Mouse (Mus musculus): ENCODE results near the gene Carf. TPM values are rescaled to one million over a fixed set of nuclear protein-coding genes. Genes with fewer than 3 reads are reported as not detected.

Carf gene
- polyA plus RNA-seq, 1 experiment from 2014 or later: 5.1 TPM

DNA sequence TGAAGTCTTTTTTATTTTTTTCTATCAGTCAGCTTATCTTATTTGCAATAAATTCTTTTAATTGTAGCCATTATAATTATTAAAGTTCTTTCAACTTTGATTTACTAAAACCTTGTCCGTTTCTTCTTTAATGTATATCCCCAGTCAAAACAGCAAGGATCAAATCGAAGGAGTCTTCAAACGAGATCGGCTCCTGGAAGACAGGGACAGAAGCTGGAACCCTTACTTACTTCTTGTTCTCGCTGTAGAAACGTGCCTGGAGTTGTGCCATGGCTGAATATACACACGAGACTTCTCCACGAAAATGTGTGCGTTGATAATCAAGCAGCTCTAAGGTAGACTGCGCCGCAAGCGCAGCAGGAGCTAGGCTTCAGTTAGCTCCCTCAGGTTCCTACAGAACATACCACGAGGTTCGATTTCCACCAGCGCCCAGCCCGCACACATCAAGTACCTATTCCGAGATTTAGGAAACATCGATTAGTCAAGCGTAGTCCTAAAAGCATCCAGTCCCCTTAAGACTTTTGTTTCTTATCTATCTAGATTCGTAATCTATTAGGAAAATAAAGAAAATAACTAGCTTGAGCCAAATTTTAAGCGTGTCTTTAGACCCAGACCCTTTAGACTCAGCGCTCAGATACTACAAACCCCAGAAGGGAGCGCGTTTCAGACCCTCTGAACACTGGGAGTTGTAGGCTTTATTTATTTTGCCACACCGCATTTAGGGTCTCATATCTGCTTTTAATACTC, 597 bp upstream of the Carf start:
- Histone ChIP-seq H3K27ac (replicated peaks; ENCODE audit: low read depth, low read length) (peak overlapping the region; percentile 93; the same call in 1 of the 2 replicates), H3K4me3 (ENCODE audit: low read depth, low read length) (peak overlapping the region; percentile 89), H3K4me2 (ENCODE audit: low read depth, low read length) (peak overlapping the region; percentile 72), H3K9ac (replicated peaks; ENCODE audit: low read length) (peak overlapping the region; percentile 93), H3K27me3 (ENCODE audit: control insufficient read depth, insufficient read depth, low read length) (no peaks in the 10 kb centered on the region), H3K4me1 (ENCODE audit: control insufficient read depth, insufficient read depth, low read length) (no peaks in the 10 kb centered on the region), H3K9me3 (replicated peaks; ENCODE audit: control insufficient read depth, low read length) (no peaks in the 10 kb centered on the region), H3K36me3 (replicated peaks; ENCODE audit: control insufficient read depth, insufficient read depth, low read depth, low read length) (no peaks in the 10 kb centered on the region; the same call in 1 of the 2 replicates)
- under 1% methylated on average over 25 of the region's 25 CpGs for WGBS
- ATAC-seq (replicated peaks; ENCODE audit: insufficient number of reproducible peaks, low FRiP score, low TSS enrichment, low read depth): peak; percentile 91
- DNase-seq (ENCODE audit: low spot score): peak; percentile 86

DNA sequence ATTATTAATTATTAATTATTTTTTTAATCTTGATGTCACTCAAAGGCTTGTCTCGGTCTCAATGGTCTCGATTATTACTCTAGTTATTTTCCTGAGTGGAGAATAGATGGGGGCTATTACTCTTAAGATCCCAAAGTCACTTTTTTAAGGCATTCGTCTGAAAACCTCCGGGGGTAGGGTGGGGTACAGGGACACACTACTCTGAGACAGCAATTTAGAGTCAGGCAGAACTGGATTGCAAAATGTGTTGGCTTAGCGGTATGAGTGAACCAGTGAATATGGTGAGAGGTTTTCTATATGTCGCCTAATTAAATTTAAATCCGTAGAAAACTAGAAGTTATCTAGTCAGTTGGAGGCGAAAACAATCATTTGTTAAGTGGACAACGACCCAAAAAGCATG, 792 bp downstream of the Carf start:
- DNase-seq (ENCODE audit: low spot score) (peak; percentile 7), ATAC-seq (replicated peaks; ENCODE audit: insufficient number of reproducible peaks, low FRiP score, low TSS enrichment, low read depth) (no peak)
- H3K27me3 ChIP-seq (ENCODE audit: control insufficient read depth, insufficient read depth, low read length): no peaks in the 10 kb centered on the region
- H3K9me3 ChIP-seq (replicated peaks; ENCODE audit: control insufficient read depth, low read length): no peaks in the 10 kb centered on the region
- peak overlapping the region; percentile 57; the same call in 1 of the 2 replicates for H3K4me2 ChIP-seq (ENCODE audit: low read depth, low read length)
- no peak overlapping the region for H3K27ac ChIP-seq (replicated peaks; ENCODE audit: low read depth, low read length)
- H3K9ac ChIP-seq (replicated peaks; ENCODE audit: low read length): no peak overlapping the region; the same call in 1 of the 2 replicates
- 15% methylated on average over 9 of the region's 9 CpGs for WGBS
- H3K4me3 ChIP-seq (ENCODE audit: low read depth, low read length): peak overlapping the region; percentile 89
- no peaks in the 10 kb centered on the region for H3K4me1 ChIP-seq (ENCODE audit: control insufficient read depth, insufficient read depth, low read length)
- H3K36me3 ChIP-seq (replicated peaks; ENCODE audit: control insufficient read depth, insufficient read depth, low read depth, low read length): no peaks in the 10 kb centered on the region; the same call in 1 of the 2 replicates

DNA sequence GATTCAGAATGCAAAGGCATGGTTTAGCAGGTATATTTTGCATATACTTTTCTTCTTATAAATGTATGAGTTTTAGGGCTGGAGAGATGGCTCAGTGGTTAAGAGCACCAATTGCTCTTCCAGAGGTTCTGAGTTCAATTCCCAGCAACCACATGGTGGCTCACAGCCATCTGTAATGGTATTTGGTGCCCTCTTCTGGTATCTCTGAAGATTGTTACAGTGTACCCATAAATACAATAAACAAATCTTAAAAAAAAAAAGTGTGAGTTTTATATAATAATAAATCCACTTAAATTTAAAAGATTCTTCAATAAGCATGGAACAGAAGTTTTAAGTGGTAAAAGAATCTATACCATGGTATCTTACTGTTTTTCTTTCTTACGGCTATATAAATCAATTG, 6.5 kb downstream of the Carf start:
- Histone ChIP-seq H3K9me3 (replicated peaks; ENCODE audit: control insufficient read depth, low read length) (no peaks in the 10 kb centered on the region), H3K9ac (replicated peaks; ENCODE audit: low read length) (no peak overlapping the region), H3K27ac (replicated peaks; ENCODE audit: low read depth, low read length) (no peak overlapping the region), H3K4me1 (ENCODE audit: control insufficient read depth, insufficient read depth, low read length) (no peaks in the 10 kb centered on the region), H3K36me3 (replicated peaks; ENCODE audit: control insufficient read depth, insufficient read depth, low read depth, low read length) (no peaks in the 10 kb centered on the region), H3K4me3 (ENCODE audit: low read depth, low read length) (no peak overlapping the region), H3K27me3 (ENCODE audit: control insufficient read depth, insufficient read depth, low read length) (no peaks in the 10 kb centered on the region), H3K4me2 (ENCODE audit: low read depth, low read length) (no peak overlapping the region)
- DNase-seq (ENCODE audit: low spot score) (no peak), ATAC-seq (replicated peaks; ENCODE audit: insufficient number of reproducible peaks, low FRiP score, low TSS enrichment, low read depth) (no peak)
- WGBS: 90% methylated on average over 1 of the region's 1 CpGs

DNA sequence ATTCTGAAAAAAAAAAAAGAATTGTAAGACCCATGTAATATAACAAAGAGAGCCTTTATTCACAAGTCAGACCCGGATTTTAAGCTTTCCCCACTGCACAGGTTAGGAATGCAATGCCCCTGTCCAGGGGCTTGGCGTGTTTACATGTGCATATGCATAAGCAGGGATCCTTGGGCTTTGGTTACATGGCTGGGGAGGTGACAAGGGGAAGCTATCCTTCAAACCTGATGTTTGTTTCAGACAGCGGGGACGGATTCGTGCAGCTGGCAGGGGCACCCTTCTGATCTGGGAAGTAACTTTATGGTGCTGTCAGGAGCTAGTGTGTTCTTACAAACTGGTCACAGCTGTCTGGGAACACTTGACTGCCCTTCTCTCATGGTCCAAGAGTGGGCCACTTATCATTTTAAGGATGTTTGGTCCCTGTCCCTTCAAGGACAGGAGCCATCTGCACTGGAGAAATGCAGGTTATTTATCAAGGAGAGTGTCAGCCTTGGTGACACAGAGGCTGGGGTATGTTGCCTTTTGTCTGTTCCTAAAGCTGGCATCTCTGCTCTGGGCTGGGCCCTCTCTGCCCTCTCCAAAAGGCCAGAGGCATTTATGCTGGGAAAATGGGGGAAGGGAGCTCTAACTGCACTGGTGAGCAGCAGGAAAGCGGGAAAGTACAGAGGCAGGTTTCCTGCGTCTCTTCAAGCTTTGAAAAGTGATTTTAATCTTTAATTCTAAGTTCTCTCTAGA, 19.8 kb downstream of the Carf start:
- no peak overlapping the region for H3K27ac ChIP-seq (replicated peaks; ENCODE audit: low read depth, low read length)
- no peaks in the 10 kb centered on the region for H3K9me3 ChIP-seq (replicated peaks; ENCODE audit: control insufficient read depth, low read length)
- whole genome bisulfite sequencing: 77% methylated on average over 7 of the region's 7 CpGs
- no peaks in the 10 kb centered on the region for H3K36me3 ChIP-seq (replicated peaks; ENCODE audit: control insufficient read depth, insufficient read depth, low read depth, low read length)
- DNase-seq (ENCODE audit: low spot score) (no peak), ATAC-seq (replicated peaks; ENCODE audit: insufficient number of reproducible peaks, low FRiP score, low TSS enrichment, low read depth) (no peak)
- no peak overlapping the region for H3K4me3 ChIP-seq (ENCODE audit: low read depth, low read length)
- no peaks in the 10 kb centered on the region for H3K27me3 ChIP-seq (ENCODE audit: control insufficient read depth, insufficient read depth, low read length)
- H3K4me1 ChIP-seq (ENCODE audit: control insufficient read depth, insufficient read depth, low read length): no peaks in the 10 kb centered on the region
- no peak overlapping the region for H3K4me2 ChIP-seq (ENCODE audit: low read depth, low read length)
- H3K9ac ChIP-seq (replicated peaks; ENCODE audit: low read length): no peak overlapping the region

- no peak for DNase-seq (ENCODE audit: low spot score)
- no peak for ATAC-seq (replicated peaks; ENCODE audit: insufficient number of reproducible peaks, low FRiP score, low TSS enrichment, low read depth)
- Histone ChIP-seq H3K9me3 (replicated peaks; ENCODE audit: control insufficient read depth, low read length) (no peaks in the 10 kb centered on the region), H3K27me3 (ENCODE audit: control insufficient read depth, insufficient read depth, low read length) (no peaks in the 10 kb centered on the region), H3K4me3 (ENCODE audit: low read depth, low read length) (no peak overlapping the region), H3K9ac (replicated peaks; ENCODE audit: low read length) (no peak overlapping the region), H3K36me3 (replicated peaks; ENCODE audit: control insufficient read depth, insufficient read depth, low read depth, low read length) (no peaks in the 10 kb centered on the region), H3K4me2 (ENCODE audit: low read depth, low read length) (no peak overlapping the region), H3K27ac (replicated peaks; ENCODE audit: low read depth, low read length) (no peak overlapping the region), H3K4me1 (ENCODE audit: control insufficient read depth, insufficient read depth, low read length) (no peaks in the 10 kb centered on the region)
- WGBS: 46% methylated on average over 9 of the region's 9 CpGs
These were observed 39.3 kb downstream of the Carf start for GRCm38 (mm10) chr1:60137346-60137745.

DNA sequence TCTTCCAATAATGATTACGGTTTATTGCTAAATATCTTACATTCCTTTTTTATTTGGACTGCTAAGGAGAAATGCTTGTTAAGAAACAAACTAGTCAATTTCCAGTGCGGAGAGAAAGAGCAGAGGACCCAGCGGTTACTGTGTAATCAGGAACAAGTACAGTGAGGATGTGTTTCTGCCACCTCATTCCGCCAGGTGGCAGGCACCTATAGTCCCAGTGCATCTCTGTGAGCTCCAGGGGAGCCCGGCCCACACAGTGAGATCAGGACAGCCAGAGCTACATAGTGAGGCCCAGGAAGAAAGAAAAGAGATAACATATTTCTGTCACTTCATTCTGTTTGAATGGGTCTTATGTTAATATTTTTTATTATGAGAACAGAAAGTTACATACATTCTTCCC, 54.7 kb downstream of the Carf start:
- no peaks in the 10 kb centered on the region for H3K9me3 ChIP-seq (replicated peaks; ENCODE audit: control insufficient read depth, low read length)
- no peak overlapping the region for H3K4me3 ChIP-seq (ENCODE audit: low read depth, low read length)
- no peaks in the 10 kb centered on the region for H3K4me1 ChIP-seq (ENCODE audit: control insufficient read depth, insufficient read depth, low read length)
- 65% methylated on average over 5 of the region's 5 CpGs for WGBS
- DNase-seq (ENCODE audit: low spot score) (peak; percentile 27), ATAC-seq (replicated peaks; ENCODE audit: insufficient number of reproducible peaks, low FRiP score, low TSS enrichment, low read depth) (no peak)
- H3K36me3 ChIP-seq (replicated peaks; ENCODE audit: control insufficient read depth, insufficient read depth, low read depth, low read length): no peaks in the 10 kb centered on the region
- no peaks in the 10 kb centered on the region for H3K27me3 ChIP-seq (ENCODE audit: control insufficient read depth, insufficient read depth, low read length)
- H3K27ac ChIP-seq (replicated peaks; ENCODE audit: low read depth, low read length): no peak overlapping the region
- no peak overlapping the region for H3K4me2 ChIP-seq (ENCODE audit: low read depth, low read length)
- H3K9ac ChIP-seq (replicated peaks; ENCODE audit: low read length): no peak overlapping the region

GRCm38 (mm10) chr1:60156651-60157050, 58.6 kb downstream of the Carf start:
- no peaks in the 10 kb centered on the region for H3K9me3 ChIP-seq (replicated peaks; ENCODE audit: control insufficient read depth, low read length)
- no peak overlapping the region for H3K9ac ChIP-seq (replicated peaks; ENCODE audit: low read length)
- no peaks in the 10 kb centered on the region for H3K36me3 ChIP-seq (replicated peaks; ENCODE audit: control insufficient read depth, insufficient read depth, low read depth, low read length)
- H3K4me2 ChIP-seq (ENCODE audit: low read depth, low read length): no peak overlapping the region
- H3K27ac ChIP-seq (replicated peaks; ENCODE audit: low read depth, low read length): no peak overlapping the region
- H3K27me3 ChIP-seq (ENCODE audit: control insufficient read depth, insufficient read depth, low read length): no peaks in the 10 kb centered on the region
- H3K4me1 ChIP-seq (ENCODE audit: control insufficient read depth, insufficient read depth, low read length): no peaks in the 10 kb centered on the region
- 76% methylated on average over 7 of the region's 7 CpGs for WGBS
- DNase-seq (ENCODE audit: low spot score): no peak
- ATAC-seq (replicated peaks; ENCODE audit: insufficient number of reproducible peaks, low FRiP score, low TSS enrichment, low read depth): no peak
- H3K4me3 ChIP-seq (ENCODE audit: low read depth, low read length): no peak overlapping the region

DNA sequence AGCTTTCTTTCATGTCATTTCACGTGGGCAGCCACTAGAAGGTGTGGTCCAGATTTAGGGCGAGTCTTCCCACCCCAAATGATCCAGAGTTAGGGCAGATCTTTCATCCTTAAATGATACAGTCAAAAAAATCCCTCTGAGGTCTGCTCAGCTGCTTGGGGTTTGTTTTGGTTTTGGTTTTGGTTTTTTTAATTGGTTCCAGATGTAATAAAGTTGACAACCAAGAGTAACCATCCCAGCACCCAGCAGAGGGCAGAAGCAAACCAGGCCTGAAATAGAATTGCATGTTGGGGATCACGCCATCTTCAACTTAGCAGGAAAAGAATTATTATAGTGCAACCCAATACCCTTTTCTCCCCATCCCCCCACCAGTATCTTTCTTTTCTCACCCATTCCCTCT, 60.4 kb downstream of the Carf start:
- Histone ChIP-seq H3K4me3 (ENCODE audit: low read depth, low read length) (no peak overlapping the region), H3K4me1 (ENCODE audit: control insufficient read depth, insufficient read depth, low read length) (no peaks in the 10 kb centered on the region), H3K27ac (replicated peaks; ENCODE audit: low read depth, low read length) (no peak overlapping the region), H3K36me3 (replicated peaks; ENCODE audit: control insufficient read depth, insufficient read depth, low read depth, low read length) (no peaks in the 10 kb centered on the region), H3K4me2 (ENCODE audit: low read depth, low read length) (no peak overlapping the region), H3K9me3 (replicated peaks; ENCODE audit: control insufficient read depth, low read length) (no peaks in the 10 kb centered on the region), H3K27me3 (ENCODE audit: control insufficient read depth, insufficient read depth, low read length) (no peaks in the 10 kb centered on the region), H3K9ac (replicated peaks; ENCODE audit: low read length) (no peak overlapping the region)
- DNase-seq (ENCODE audit: low spot score) (peak; percentile 82), ATAC-seq (replicated peaks; ENCODE audit: insufficient number of reproducible peaks, low FRiP score, low TSS enrichment, low read depth) (no peak)
- WGBS: 31% methylated on average over 3 of the region's 3 CpGs
